Mouse (Mus musculus) thymus, adult 2 months (tissue): Measurements from ENCODE around the gene Pld1. TPM values are rescaled to one million over a fixed set of nuclear protein-coding genes. Genes with fewer than 3 reads are reported as not detected.

Experiments
- DNase-seq: peaks from one replicate; pipeline ENCODE4 v3.0.0; 2021
- H3K27ac ChIP-seq: fragments of 200-500 bp; 2 replicates; pipeline ENCODE4 v1.5.1; 2012; ENCODE audit warnings: low read length, control low read depth; ENCODE audit not compliant: control insufficient read depth, insufficient read depth
- H3K27me3 ChIP-seq: fragments of 200-500 bp; 2 replicates; pipeline ENCODE4 v1.6.1; 2012; ENCODE audit warnings: mild to moderate bottlenecking, low read length, moderate library complexity, mixed read lengths; ENCODE audit not compliant: control insufficient read depth, insufficient read depth
- H3K36me3 ChIP-seq: fragments of 200-500 bp; 2 replicates; pipeline ENCODE4 v1.6.1; 2012; ENCODE audit warnings: mild to moderate bottlenecking, low read length, moderate library complexity; ENCODE audit not compliant: control insufficient read depth, insufficient read depth
- H3K4me1 ChIP-seq: fragments of 200-500 bp; replicated peaks from 2 replicates; pipeline ENCODE4 v1.6.1; 2012; ENCODE audit warnings: low read length; ENCODE audit not compliant: control insufficient read depth, insufficient read depth
- H3K4me3 ChIP-seq: fragments of 200-500 bp; 2 replicates; pipeline ENCODE4 v1.5.1; 2012; ENCODE audit warnings: mild to moderate bottlenecking, low read length, control low read depth, moderate library complexity; ENCODE audit not compliant: control insufficient read depth, insufficient read depth
- CTCF ChIP-seq: fragments of 200-500 bp; IDR thresholded peaks from 2 replicates; pipeline ENCODE4 v1.5.1; 2012; ENCODE audit warnings: mild to moderate bottlenecking, control low read depth, low read length, moderate library complexity, borderline replicate concordance; ENCODE audit not compliant: control insufficient read depth, poor library complexity, insufficient read depth; ENCODE audit errors: extremely low read depth
- POLR2A ChIP-seq: fragments of 200-500 bp; IDR thresholded peaks from 2 replicates; pipeline ENCODE4 v1.6.1; 2012; ENCODE audit warnings: mild to moderate bottlenecking, low read length, control low read depth, moderate library complexity; ENCODE audit not compliant: control insufficient read depth, poor library complexity, insufficient read depth; ENCODE audit errors: extremely low read depth
- WGBS: fragments of 180-500 bp; shearing (Covaris S2); methylation state at CpG from one replicate; pipeline ENCODE4 v1.1.7; 2018; 5-methylcytosine and 5-hydroxymethylcytosine counted together
- polyA plus RNA-seq: library from polyadenylated mRNA; depleted of rRNA; stranded (reverse); fragments of >200 nt; gene quantifications from 2 replicates; pipeline ENCODE4 v1.2.3, GENCODE M21; 2012

Pld1 gene
- polyA plus RNA-seq, 1 experiment = 3.2 TPM

DNA sequence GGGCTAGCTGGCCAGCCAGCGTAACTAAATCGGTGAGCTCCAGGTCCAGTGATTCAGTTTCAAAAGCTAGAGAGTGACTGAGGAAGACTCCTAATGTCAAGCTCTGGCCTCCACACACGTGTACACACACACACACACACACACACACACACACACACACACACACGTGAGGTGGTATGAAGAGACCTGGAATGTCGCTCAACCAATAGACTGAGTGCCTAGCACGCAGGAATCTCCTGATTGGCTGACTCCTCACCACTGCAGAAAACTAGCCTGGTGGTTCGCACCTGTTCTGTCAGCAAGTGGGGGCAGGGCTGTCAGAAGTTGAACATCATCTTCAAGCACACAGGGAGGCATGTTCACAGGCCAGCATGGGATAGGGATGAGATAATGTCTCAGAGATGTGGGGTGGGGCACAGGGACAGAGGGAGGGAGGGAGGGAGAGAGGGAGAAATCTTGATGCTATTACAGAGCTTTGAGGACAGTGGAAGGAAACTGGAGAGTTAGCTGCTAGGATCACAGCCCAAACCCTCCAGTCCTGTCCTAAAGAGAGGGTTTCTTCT is 31.8 kb upstream of the Pld1 start:
- Histone ChIP-seq H3K36me3 (no peaks in the 10 kb centered on the region), H3K27ac (no peak overlapping the region), H3K4me3 (no peak overlapping the region), H3K4me1 (no peaks in the 10 kb centered on the region), H3K27me3 (no peaks in the 10 kb centered on the region)
- DNase-seq = no peak
- TF ChIP-seq POLR2A (no peak), CTCF (no peak)
- 91% methylated on average over 7 of the region's 7 CpGs for WGBS

GRCm38 (mm10) chr3:27907301-27907700 is 31.2 kb upstream of the Pld1 start:
- Histone ChIP-seq H3K27ac (no peak overlapping the region), H3K4me1 (no peaks in the 10 kb centered on the region), H3K36me3 (no peaks in the 10 kb centered on the region), H3K27me3 (no peaks in the 10 kb centered on the region), H3K4me3 (no peak overlapping the region)
- no peak for DNase-seq
- WGBS = 90% methylated on average over 2 of the region's 2 CpGs
- TF ChIP-seq CTCF (no peak), POLR2A (no peak)

- Histone ChIP-seq H3K4me1 (no peaks in the 10 kb centered on the region), H3K27me3 (no peaks in the 10 kb centered on the region), H3K36me3 (no peaks in the 10 kb centered on the region), H3K27ac (no peak overlapping the region), H3K4me3 (no peak overlapping the region)
- TF ChIP-seq CTCF (no peak), POLR2A (no peak)
- no peak for DNase-seq
- WGBS = 84% methylated on average over 2 of the region's 2 CpGs
These were observed 30.2 kb upstream of the Pld1 start for GRCm38 (mm10) chr3:27908316-27908715.

DNA sequence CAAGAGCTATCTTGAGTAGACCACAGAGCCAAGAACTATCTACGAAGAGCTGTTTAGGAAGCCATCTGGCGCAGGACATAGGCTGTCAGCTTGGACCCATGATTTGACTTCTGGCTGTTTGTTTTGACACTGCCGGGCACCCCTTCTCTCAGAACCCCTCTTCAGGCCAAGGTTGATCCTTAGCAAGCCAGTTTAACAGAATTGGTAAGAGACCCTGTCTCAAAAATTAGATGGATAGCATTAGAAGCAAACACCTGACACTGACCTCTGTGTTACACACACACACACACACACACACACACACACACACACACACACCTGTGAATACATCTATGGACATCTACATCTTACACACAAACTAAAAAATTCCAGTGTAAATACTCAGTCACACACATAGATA is 29.5 kb upstream of the Pld1 start:
- no peak for DNase-seq
- H3K27ac ChIP-seq = no peak overlapping the region
- no peak overlapping the region for H3K4me3 ChIP-seq
- no peaks in the 10 kb centered on the region for H3K27me3 ChIP-seq
- TF ChIP-seq POLR2A (no peak), CTCF (no peak)
- no peaks in the 10 kb centered on the region for H3K36me3 ChIP-seq
- WGBS = 99% methylated on average over 3 of the region's 3 CpGs
- H3K4me1 ChIP-seq = no peaks in the 10 kb centered on the region

DNA sequence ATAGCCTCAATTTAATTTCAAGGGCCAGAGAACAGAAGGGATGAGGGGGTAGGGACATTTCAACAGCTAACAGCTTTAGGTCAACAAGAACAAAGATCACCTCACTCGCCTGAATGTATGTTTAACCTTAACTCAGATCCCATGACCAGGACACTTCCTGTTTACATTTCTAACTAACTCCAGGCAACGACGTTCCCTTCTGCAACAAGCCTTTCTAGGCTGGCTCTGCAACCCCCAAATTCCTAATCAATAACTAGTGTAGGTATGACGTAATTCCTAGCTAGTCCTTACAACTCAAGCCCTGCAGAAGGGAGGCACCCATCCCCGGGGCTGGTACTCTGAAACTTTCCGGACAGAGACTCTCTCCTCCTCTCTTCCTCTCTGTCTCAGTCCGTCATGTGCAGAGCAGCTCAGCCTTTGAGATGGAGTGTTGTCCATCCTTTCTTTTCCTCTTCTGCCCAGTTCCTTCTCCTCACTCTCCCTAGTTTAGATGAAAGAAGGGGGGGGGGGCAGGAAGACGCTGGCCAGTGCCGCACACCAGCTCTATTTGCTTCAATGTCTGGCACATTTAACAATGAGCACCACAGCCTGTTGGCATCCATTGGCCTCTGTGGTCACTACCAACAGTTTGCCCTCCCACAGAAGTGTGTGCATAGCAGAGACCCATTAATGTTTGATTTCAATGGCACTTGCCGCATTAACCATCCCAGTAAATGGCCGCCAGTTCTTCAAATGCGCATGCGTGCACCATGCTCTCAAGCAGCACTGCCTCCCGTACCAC is 19.6 kb upstream of the Pld1 start:
- Histone ChIP-seq H3K36me3 (no peaks in the 10 kb centered on the region), H3K4me1 (no peaks in the 10 kb centered on the region), H3K27me3 (no peaks in the 10 kb centered on the region), H3K27ac (no peak overlapping the region), H3K4me3 (no peak overlapping the region)
- no peak for TF ChIP-seq CTCF
- TF ChIP-seq POLR2A = no peak
- DNase-seq = no peak
- WGBS = 92% methylated on average over 14 of the region's 14 CpGs

DNA sequence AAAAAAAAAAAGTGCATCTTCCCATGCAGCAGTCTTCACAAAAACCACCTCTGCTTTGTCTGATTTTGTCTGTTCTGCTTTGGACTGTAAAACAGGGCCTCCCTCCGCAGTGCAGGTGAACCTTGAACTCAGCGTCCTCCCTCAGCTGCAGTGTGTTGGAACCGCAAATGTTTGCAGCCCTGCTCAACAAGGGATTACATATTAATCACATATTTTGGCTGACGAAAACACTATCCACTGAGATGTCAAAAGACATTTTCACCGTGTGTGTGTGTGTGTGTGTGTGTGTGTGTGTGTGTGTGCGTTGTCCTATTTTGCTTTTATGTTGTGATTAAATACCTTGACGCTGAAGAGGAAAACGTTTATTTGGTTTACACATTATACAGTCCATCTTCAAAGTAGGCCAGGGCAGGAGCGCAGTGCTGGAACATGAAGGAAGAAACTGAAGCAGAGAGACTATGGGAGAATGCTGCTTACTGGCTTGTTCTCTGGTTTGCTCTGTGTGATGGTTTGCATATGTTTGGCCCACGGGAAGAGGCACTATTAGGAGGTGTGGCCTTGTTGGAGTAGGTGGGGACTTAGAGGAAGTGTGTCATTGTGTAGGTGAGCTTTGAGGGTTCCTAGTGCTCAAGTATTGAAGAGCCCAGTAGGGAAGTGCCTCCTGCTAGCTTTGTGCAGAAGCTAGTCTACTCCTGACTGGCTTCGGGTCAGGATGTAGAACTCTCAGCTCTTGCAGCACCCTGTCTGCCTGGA is 17.1 kb upstream of the Pld1 start:
- Histone ChIP-seq H3K36me3 (no peaks in the 10 kb centered on the region), H3K4me3 (no peak overlapping the region), H3K27ac (no peak overlapping the region), H3K27me3 (no peaks in the 10 kb centered on the region), H3K4me1 (no peaks in the 10 kb centered on the region)
- 94% methylated on average over 11 of the region's 11 CpGs for WGBS
- no peak for DNase-seq
- TF ChIP-seq CTCF = no peak
- TF ChIP-seq POLR2A = no peak
